Mouse (Mus musculus) embryonic stem cell, embryonic (primary cell): ENCODE data around the gene Itpk1.

Experiments
- CTCF ChIA-PET, 4 experiments: fragments of 300-600 bp in 2 of 4; fragments of 350-600 bp in 2 of 4; sonication (Branson Sonifier 250); formaldehyde crosslinking; loops; one replicate each; lab custom pipeline; 2022; ENCODE audit warnings: inconsistent platforms in 2 of 4; lab: Charles Lee
- POLR2A ChIA-PET, 4 experiments: fragments of 300-600 bp in 2 of 4; fragments of 350-600 bp in 2 of 4; sonication (Branson Sonifier 250); formaldehyde crosslinking; loops; one replicate each; lab custom pipeline; 2022; ENCODE audit warnings: antibody characterized with exemption in 4 of 4, inconsistent platforms in 1 of 4; lab: Charles Lee

Itpk1 gene

GRCm38 (mm10) chr12:102541168-102541567, 163.6 kb downstream of the Itpk1 start:
- ChIA-PET CTCF (interaction anchor here in 1 of 4 experiments (2.1 kb wide), 1 partner anchor 16 kb away, joined by 6 read pairs; no protein-coding TSS in a partner anchor), POLR2A (interaction anchor here in 2 of 4 experiments (0.7 to 1.4 kb wide), 2 partner anchors 34 to 160 kb away, joined by 3 read pairs; no protein-coding TSS in a partner anchor)

- POLR2A ChIA-PET, result interaction anchor here in 3 of 4 experiments (0.7 to 1.4 kb wide), 6 partner anchors 15 to 174 kb away, joined by 3 read pairs; partner anchors contain the start of gene Chga (in 1 of the 3)
- CTCF ChIA-PET, result interaction anchor here in 3 of 4 experiments (0.6 to 2.1 kb wide), 4 partner anchors 11 to 200 kb away, joined by 3 to 7 read pairs (median 4); no protein-coding TSS in a partner anchor
Measured at GRCm38 (mm10) chr12:102540278-102540677, 164.5 kb downstream of the Itpk1 start.

GRCm38 (mm10) chr12:102535796-102536195, 168.9 kb downstream of the Itpk1 start:
- CTCF ChIA-PET, result interaction anchor here in 2 of 4 experiments (0.5 to 1.3 kb wide), 5 partner anchors 11 to 1965 kb away, joined by 3 to 6 read pairs (median 4); no protein-coding TSS in a partner anchor
- POLR2A ChIA-PET, result interaction anchor here in 3 of 4 experiments (0.5 to 1.2 kb wide), 9 partner anchors 11 to 623 kb away, joined by 3 to 7 read pairs (median 4); partner anchors contain the start of genes Gm28051 (in 2 of the 3), Gon7 (in 2 of the 3), Ubr7 (in 2 of the 3) and Gm20604 (in 1 of the 3)

DNA sequence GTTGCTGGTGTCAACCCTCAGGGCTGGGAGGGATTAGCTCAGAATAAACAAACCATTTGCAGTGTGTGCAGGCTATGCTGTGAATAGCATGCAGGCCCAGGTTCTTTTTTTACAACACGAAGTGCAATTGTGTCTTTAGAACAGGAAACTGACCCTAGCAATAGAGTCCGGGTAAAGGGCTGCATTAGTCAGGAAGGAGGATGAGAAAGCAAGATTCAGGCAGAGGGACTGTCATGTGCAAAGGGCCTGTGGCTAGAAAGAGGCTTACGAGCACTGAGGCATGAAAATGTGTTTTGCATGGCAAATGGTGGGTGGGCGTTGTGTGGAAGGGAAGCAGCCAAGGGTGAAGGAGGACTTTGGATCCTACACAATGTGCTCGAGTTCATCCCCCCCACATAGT, 176.7 kb downstream of the Itpk1 start:
- CTCF ChIA-PET, result interaction anchor here in 2 of 4 experiments (0.5 to 0.6 kb wide), 3 partner anchors 9 to 1687 kb away, joined by 3 read pairs; no protein-coding TSS in a partner anchor
- POLR2A ChIA-PET, result interaction anchor here in 1 of 4 experiments (1.4 kb wide), 1 partner anchor 186 kb away, joined by 3 read pairs; no protein-coding TSS in a partner anchor

GRCm38 (mm10) chr12:102524760-102525159, 180.0 kb downstream of the Itpk1 start:
- POLR2A ChIA-PET, result interaction anchor here in 3 of 4 experiments (0.7 to 1.6 kb wide), 11 partner anchors 10 to 219 kb away, joined by 3 to 5 read pairs (median 3); partner anchors contain the start of genes Golga5 (in 1 of the 3), Moap1 (in 1 of the 3) and Tmem251 (in 1 of the 3)
- CTCF ChIA-PET, result interaction anchor here (0.5 to 2.1 kb wide), 35 partner anchors 8 to 624 kb away, joined by 3 to 18 read pairs (median 4); no protein-coding TSS in a partner anchor

- CTCF ChIA-PET, result interaction anchor here (0.5 to 2.1 kb wide), 29 partner anchors 8 to 623 kb away, joined by 3 to 18 read pairs (median 4); no protein-coding TSS in a partner anchor
Measured at GRCm38 (mm10) chr12:102524216-102524615, 180.5 kb downstream of the Itpk1 start.

DNA sequence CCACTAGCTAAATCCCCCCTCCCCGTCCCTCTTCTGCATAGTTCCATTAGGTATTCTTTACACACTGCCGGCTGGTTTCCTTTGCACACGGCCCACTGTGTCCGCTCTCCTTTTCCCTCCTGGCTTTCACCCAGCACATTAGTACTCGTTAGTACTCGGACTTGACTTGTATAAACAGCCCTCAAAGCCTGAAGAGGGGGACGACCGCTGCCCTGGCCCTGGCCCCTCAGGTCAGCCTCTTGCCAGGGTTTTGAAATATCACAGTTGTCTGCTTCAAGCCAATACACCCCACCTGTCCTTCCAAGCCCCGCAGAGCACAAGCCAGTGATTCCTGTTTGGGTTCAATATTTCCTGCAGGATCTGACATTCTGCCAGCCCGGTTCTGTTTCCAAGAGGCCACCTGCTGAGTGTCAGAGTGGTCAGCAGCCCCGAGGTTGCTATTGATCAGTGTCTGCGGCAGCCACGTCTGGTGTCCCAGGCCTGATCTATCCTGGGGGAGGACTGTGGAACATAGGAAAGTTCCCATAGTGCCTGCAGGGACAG, 182.9 kb downstream of the Itpk1 start:
- CTCF ChIA-PET, result interaction anchor here in 1 of 4 experiments (0.9 kb wide), 1 partner anchor 24 kb away, joined by 4 read pairs; no protein-coding TSS in a partner anchor

More at GRCm38 (mm10) chr12:102524216-102524615, 180.5 kb downstream of the Itpk1 start:
- POLR2A ChIA-PET, result interaction anchor here in 3 of 4 experiments (0.7 to 1.6 kb wide), 8 partner anchors 11 to 196 kb away, joined by 3 to 5 read pairs (median 4); partner anchors contain the start of gene Golga5 (in 1 of the 3)

DNA sequence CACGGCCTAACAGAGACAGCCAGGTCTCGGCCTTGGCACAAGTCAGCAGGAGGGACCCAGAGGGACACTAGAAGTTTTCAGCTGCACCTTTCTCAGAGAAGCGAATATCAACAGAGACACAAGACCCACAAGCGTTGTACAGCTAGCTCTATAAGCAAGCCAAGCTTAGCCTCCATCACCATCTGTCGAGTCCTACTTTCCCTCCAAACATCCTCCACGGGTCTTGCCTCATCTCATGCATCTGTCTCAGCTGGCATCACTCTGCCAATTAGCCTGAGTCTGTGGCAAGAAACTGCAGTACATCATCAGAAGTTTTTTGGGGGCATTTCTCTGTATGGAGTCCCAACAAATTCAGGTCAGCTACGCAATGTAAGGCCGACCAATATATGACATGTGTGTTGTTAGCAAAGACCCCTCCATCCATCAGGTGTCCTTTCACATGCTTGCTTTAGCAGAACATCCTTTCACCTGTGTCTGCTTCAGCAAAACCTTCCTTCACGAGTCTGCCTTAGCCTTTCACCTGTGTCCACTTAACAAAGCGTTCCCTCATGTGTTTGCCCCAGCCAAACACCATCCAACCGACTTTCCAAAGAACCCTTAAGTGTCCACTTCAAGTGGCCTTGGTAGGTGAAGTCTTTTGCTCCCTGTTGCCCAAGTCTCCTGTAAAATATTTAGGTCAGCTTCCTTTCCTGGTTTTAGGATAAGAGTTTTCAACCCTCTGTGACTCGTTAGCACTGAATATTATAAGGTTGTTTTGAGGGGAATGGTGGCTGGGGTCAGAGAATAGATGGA, 184.6 kb downstream of the Itpk1 start:
- POLR2A ChIA-PET, result no interaction called here
- CTCF ChIA-PET, result interaction anchor here in 2 of 4 experiments (0.6 to 1.1 kb wide), 3 partner anchors 11 to 304 kb away, joined by 4 to 5 read pairs (median 4); no protein-coding TSS in a partner anchor

More for the DNA sequence above, 182.9 kb downstream of the Itpk1 start:
- POLR2A ChIA-PET, result no interaction called here
